Mouse (Mus musculus): ENCODE measurements around the gene Tubd1. TPM values are rescaled to one million over a fixed set of nuclear protein-coding genes. Genes with fewer than 3 reads are reported as not detected.

The Tubd1 gene
- polyA plus RNA-seq, 1 experiment from 2014 or later, result 11.0 TPM

GRCm38 (mm10) chr11:86585598-86585984 is 40.8 kb downstream of the Tubd1 start:
- no peaks in the 10 kb centered on the region for H3K9me3 ChIP-seq (replicated peaks; ENCODE audit: control insufficient read depth, low read length)

GRCm38 (mm10) chr11:86586177-86586867 is 41.5 kb downstream of the Tubd1 start:
- no peak overlapping the region for H3K4me3 ChIP-seq (ENCODE audit: low read depth, low read length)
- H3K4me1 ChIP-seq (ENCODE audit: control insufficient read depth, insufficient read depth, low read length), result no peaks in the 10 kb centered on the region
- no peaks in the 10 kb centered on the region for H3K27me3 ChIP-seq (replicated peaks; ENCODE audit: control insufficient read depth, insufficient read depth, low read length)
- 23% methylated on average over 12 of the region's 12 CpGs for WGBS
- no peaks in the 10 kb centered on the region for H3K9me3 ChIP-seq (replicated peaks; ENCODE audit: control insufficient read depth, low read length)
- H3K36me3 ChIP-seq (ENCODE audit: control insufficient read depth, insufficient read depth, low read length), result peaks cover 10% of the 10 kb centered on the region; the same call in 1 of the 2 replicates
- no peak overlapping the region for H3K4me2 ChIP-seq (ENCODE audit: low read length)
- no peak overlapping the region for H3K27ac ChIP-seq (ENCODE audit: low read depth, low read length)
- DNase-seq (ENCODE audit: low spot score) (no peak), ATAC-seq (no peak)
- H3K9ac ChIP-seq (ENCODE audit: low read length), result no peak overlapping the region

More at GRCm38 (mm10) chr11:86585598-86585984, 40.8 kb downstream of the Tubd1 start:
- Histone ChIP-seq H3K27me3 (replicated peaks; ENCODE audit: control insufficient read depth, insufficient read depth, low read length) (no peaks in the 10 kb centered on the region), H3K4me2 (ENCODE audit: low read length) (no peak overlapping the region), H3K4me3 (ENCODE audit: low read depth, low read length) (no peak overlapping the region), H3K9ac (ENCODE audit: low read length) (no peak overlapping the region), H3K4me1 (ENCODE audit: control insufficient read depth, insufficient read depth, low read length) (no peaks in the 10 kb centered on the region), H3K27ac (ENCODE audit: low read depth, low read length) (no peak overlapping the region), H3K36me3 (ENCODE audit: control insufficient read depth, insufficient read depth, low read length) (peaks cover 10% of the 10 kb centered on the region; the same call in 1 of the 2 replicates)
- ATAC-seq (no peak), DNase-seq (ENCODE audit: low spot score) (no peak)
- 40% methylated on average over 3 of the region's 3 CpGs for whole genome bisulfite sequencing

DNA sequence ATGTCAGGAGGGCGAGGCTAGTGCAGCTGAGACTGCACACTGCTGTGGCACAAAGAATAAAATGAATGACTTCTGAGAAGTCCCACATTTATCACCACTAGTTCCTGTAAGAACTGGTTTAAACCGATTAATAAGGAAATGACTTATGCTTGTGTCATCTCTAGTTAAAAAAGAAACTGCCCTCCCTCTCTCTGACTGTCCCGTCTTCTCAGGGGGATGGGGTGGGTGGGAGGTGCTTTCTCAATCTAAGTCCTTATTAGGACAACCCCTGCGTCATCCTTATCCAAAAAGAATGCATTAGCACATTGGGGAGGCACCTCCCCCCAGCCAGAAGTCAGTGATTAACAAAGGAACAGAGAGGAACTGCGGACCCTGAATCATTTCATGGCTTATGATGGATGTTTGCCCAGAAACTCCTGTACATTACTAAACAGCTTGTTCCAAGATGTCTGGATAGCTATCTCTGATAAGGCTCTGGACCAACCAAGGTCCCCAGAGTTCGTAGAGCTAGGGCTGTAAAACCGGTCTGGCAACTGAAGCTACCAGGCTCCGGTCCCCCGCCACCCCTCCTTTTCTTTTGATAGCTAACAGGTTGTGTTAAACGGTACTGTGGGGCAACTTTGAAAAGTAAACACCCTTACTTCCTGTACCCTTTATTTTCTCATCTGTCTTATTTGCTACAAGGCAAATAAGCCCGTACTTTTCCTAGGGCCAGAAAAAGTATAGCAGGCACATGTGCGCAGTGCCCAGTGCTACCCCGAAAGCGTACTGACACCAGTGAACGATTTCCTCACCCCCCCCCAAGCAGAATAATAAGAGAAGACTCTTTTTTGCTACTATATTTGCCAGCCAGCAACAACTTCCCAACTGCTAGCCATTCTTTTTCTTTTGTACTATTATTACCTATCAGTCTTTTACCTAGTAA is 42.3 kb downstream of the Tubd1 start:
- ATAC-seq (no peak), DNase-seq (ENCODE audit: low spot score) (peak; percentile 27)
- Histone ChIP-seq H3K36me3 (ENCODE audit: control insufficient read depth, insufficient read depth, low read length) (peaks cover 12% of the 10 kb centered on the region; the same call in 1 of the 2 replicates), H3K4me1 (ENCODE audit: control insufficient read depth, insufficient read depth, low read length) (no peaks in the 10 kb centered on the region), H3K9me3 (replicated peaks; ENCODE audit: control insufficient read depth, low read length) (no peaks in the 10 kb centered on the region), H3K9ac (ENCODE audit: low read length) (no peak overlapping the region), H3K27ac (ENCODE audit: low read depth, low read length) (no peak overlapping the region), H3K4me3 (ENCODE audit: low read depth, low read length) (no peak overlapping the region), H3K4me2 (ENCODE audit: low read length) (0 out of 2 replicates have a peak overlapping the region, but pooled peaks have one; percentile 5), H3K27me3 (replicated peaks; ENCODE audit: control insufficient read depth, insufficient read depth, low read length) (no peaks in the 10 kb centered on the region)
- 22% methylated on average over 15 of the region's 15 CpGs for WGBS

DNA sequence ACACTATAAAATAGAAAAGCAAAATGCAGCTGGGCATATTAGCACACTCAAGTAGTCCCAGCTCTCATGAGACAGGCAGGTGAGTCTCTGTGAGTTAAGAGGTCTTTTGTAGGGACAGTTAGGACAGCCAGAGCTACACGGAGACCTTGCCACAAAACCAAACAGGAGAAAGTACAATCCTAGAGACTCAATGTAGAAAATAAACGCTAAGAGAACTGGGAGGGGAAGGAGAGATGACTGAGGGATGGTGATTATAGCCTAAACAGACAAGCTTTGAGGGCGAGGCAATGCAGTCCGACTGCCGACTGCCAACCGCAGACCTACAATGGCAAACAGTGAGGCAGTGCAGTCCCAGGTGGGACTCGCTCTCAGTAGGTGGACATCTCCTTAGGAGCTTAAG is 43.0 kb downstream of the Tubd1 start:
- H3K36me3 ChIP-seq (ENCODE audit: control insufficient read depth, insufficient read depth, low read length), result peaks cover 12% of the 10 kb centered on the region; the same call in 1 of the 2 replicates
- no peak overlapping the region for H3K9ac ChIP-seq (ENCODE audit: low read length)
- ATAC-seq, result no peak
- H3K27me3 ChIP-seq (replicated peaks; ENCODE audit: control insufficient read depth, insufficient read depth, low read length), result no peaks in the 10 kb centered on the region
- no peak overlapping the region for H3K27ac ChIP-seq (ENCODE audit: low read depth, low read length)
- H3K4me1 ChIP-seq (ENCODE audit: control insufficient read depth, insufficient read depth, low read length), result no peaks in the 10 kb centered on the region
- 40% methylated on average over 7 of the region's 7 CpGs for WGBS
- H3K4me2 ChIP-seq (ENCODE audit: low read length), result no peak overlapping the region
- DNase-seq (ENCODE audit: low spot score), result no peak
- no peaks in the 10 kb centered on the region for H3K9me3 ChIP-seq (replicated peaks; ENCODE audit: control insufficient read depth, low read length)
- no peak overlapping the region for H3K4me3 ChIP-seq (ENCODE audit: low read depth, low read length)

- Histone ChIP-seq H3K27me3 (replicated peaks; ENCODE audit: control insufficient read depth, insufficient read depth, low read length) (no peaks in the 10 kb centered on the region), H3K36me3 (ENCODE audit: control insufficient read depth, insufficient read depth, low read length) (peaks cover 9% of the 10 kb centered on the region; the same call in 1 of the 2 replicates), H3K9ac (ENCODE audit: low read length) (no peak overlapping the region), H3K4me3 (ENCODE audit: low read depth, low read length) (no peak overlapping the region), H3K9me3 (replicated peaks; ENCODE audit: control insufficient read depth, low read length) (no peaks in the 10 kb centered on the region), H3K4me2 (ENCODE audit: low read length) (no peak overlapping the region), H3K27ac (ENCODE audit: low read depth, low read length) (no peak overlapping the region), H3K4me1 (ENCODE audit: control insufficient read depth, insufficient read depth, low read length) (no peaks in the 10 kb centered on the region)
- no peak for ATAC-seq
- WGBS, result 92% methylated on average over 4 of the region's 4 CpGs
- DNase-seq (ENCODE audit: low spot score), result no peak
Measured at GRCm38 (mm10) chr11:86588583-86589298, 44.0 kb downstream of the Tubd1 start.

- H3K9ac ChIP-seq (ENCODE audit: low read length), result no peak overlapping the region
- DNase-seq (ENCODE audit: low spot score) (no peak), ATAC-seq (no peak)
- no peak overlapping the region for H3K4me2 ChIP-seq (ENCODE audit: low read length)
- no peak overlapping the region for H3K27ac ChIP-seq (ENCODE audit: low read depth, low read length)
- H3K4me1 ChIP-seq (ENCODE audit: control insufficient read depth, insufficient read depth, low read length), result no peaks in the 10 kb centered on the region
- H3K4me3 ChIP-seq (ENCODE audit: low read depth, low read length), result no peak overlapping the region
- WGBS, result 92% methylated on average over 4 of the region's 4 CpGs
- no peaks in the 10 kb centered on the region for H3K27me3 ChIP-seq (replicated peaks; ENCODE audit: control insufficient read depth, insufficient read depth, low read length)
- no peaks in the 10 kb centered on the region for H3K9me3 ChIP-seq (replicated peaks; ENCODE audit: control insufficient read depth, low read length)
- peaks cover 4% of the 10 kb centered on the region; the same call in 1 of the 2 replicates for H3K36me3 ChIP-seq (ENCODE audit: control insufficient read depth, insufficient read depth, low read length)
Measured at GRCm38 (mm10) chr11:86590066-86590465, 45.3 kb downstream of the Tubd1 start.

- no peak for DNase-seq (ENCODE audit: low spot score)
- Histone ChIP-seq H3K9me3 (replicated peaks; ENCODE audit: control insufficient read depth, low read length) (no peaks in the 10 kb centered on the region), H3K27ac (ENCODE audit: low read depth, low read length) (no peak overlapping the region), H3K9ac (ENCODE audit: low read length) (no peak overlapping the region), H3K4me1 (ENCODE audit: control insufficient read depth, insufficient read depth, low read length) (no peaks in the 10 kb centered on the region), H3K4me2 (ENCODE audit: low read length) (no peak overlapping the region), H3K27me3 (replicated peaks; ENCODE audit: control insufficient read depth, insufficient read depth, low read length) (no peaks in the 10 kb centered on the region), H3K36me3 (ENCODE audit: control insufficient read depth, insufficient read depth, low read length) (0 out of 2 replicates have a peak, but pooled peaks cover 3% of the 10 kb centered on the region), H3K4me3 (ENCODE audit: low read depth, low read length) (no peak overlapping the region)
- ATAC-seq, result no peak
- 88% methylated on average over 10 of the region's 10 CpGs for WGBS
Measured at GRCm38 (mm10) chr11:86590579-86590978, 45.8 kb downstream of the Tubd1 start.

DNA sequence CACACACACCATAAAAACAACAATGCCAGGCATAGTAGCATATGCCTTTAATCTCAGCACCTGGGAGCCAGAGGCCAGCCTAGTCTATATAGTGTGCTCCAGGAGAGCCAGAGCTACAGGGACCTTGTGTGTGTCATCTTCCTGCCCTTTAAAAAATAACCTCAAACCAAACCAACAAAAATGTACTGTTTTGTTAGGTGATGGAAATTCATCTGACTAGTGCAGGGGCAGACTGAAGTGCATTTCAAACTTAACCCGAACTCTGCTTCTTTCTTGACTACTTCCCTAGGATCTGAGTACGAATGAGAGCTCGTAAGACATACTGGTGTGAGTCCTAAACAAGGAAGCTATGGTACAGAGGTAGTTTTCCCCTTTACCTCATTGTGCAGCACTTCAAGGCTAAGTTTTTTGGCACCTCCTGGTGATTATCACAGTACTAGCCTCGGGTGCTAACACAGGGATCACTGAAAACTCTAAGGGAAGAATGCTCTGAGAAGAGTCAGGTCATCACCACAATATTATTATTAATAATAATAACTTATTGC is 46.6 kb downstream of the Tubd1 start:
- no peak overlapping the region for H3K4me3 ChIP-seq (ENCODE audit: low read depth, low read length)
- DNase-seq (ENCODE audit: low spot score), result no peak
- no peak for ATAC-seq
- H3K27ac ChIP-seq (ENCODE audit: low read depth, low read length), result no peak overlapping the region
- no peaks in the 10 kb centered on the region for H3K4me1 ChIP-seq (ENCODE audit: control insufficient read depth, insufficient read depth, low read length)
- H3K36me3 ChIP-seq (ENCODE audit: control insufficient read depth, insufficient read depth, low read length), result 0 out of 2 replicates have a peak, but pooled peaks cover 3% of the 10 kb centered on the region
- no peak overlapping the region for H3K4me2 ChIP-seq (ENCODE audit: low read length)
- 91% methylated on average over 4 of the region's 4 CpGs for WGBS
- no peak overlapping the region for H3K9ac ChIP-seq (ENCODE audit: low read length)
- no peaks in the 10 kb centered on the region for H3K27me3 ChIP-seq (replicated peaks; ENCODE audit: control insufficient read depth, insufficient read depth, low read length)
- H3K9me3 ChIP-seq (replicated peaks; ENCODE audit: control insufficient read depth, low read length), result no peaks in the 10 kb centered on the region

All from forebrain, embryonic 14.5 days (tissue).